Mouse (Mus musculus) forelimb bud, embryonic 11.5 days (tissue): ENCODE measurements around the gene Tsga13.

ENCODE experiments used
- DNase-seq: peaks from one replicate; pipeline ENCODE4 v3.0.0-alpha.2; 2012; ENCODE audit warnings: low read depth, low spot score

Gene Tsga13

GRCm38 (mm10) chr6:30865031-30865678, 50.2 kb downstream of the Tsga13 start:
- no peak for DNase-seq

- no peak for DNase-seq
Observed at GRCm38 (mm10) chr6:30855956-30856355, 59.4 kb downstream of the Tsga13 start.

- DNase-seq: no peak
Observed at GRCm38 (mm10) chr6:30855205-30855604, 60.2 kb downstream of the Tsga13 start.

- DNase-seq: no peak
Observed at GRCm38 (mm10) chr6:30849818-30850217, 65.6 kb downstream of the Tsga13 start.
